Mouse (Mus musculus) stomach, embryonic 15.5 days (tissue): ENCODE data around the gene Rngtt. TPM values are rescaled to one million over a fixed set of nuclear protein-coding genes. Genes with fewer than 3 reads are reported as not detected.

Experiments
- ATAC-seq: fragments of 200-750 bp; cut with Nextera tagmentation; 2 replicates; pipeline ENCODE4 v1.8.0; 2017; ENCODE audit warnings: low read depth, moderate number of reproducible peaks, moderate TSS enrichment; ENCODE audit not compliant: insufficient read depth, low FRiP score
- H3K27ac ChIP-seq: fragments of 300-500 bp; sonication (generic); 2 replicates; pipeline ENCODE4 v1.5.1; 2015; ENCODE audit warnings: mild to moderate bottlenecking, inconsistent platforms
- H3K27me3 ChIP-seq: fragments of 300-500 bp; sonication (generic); replicated peaks from 2 replicates; pipeline ENCODE4 v1.6.1; 2015; ENCODE audit warnings: inconsistent platforms
- H3K36me3 ChIP-seq: fragments of 300-500 bp; sonication (generic); 2 replicates; pipeline ENCODE4 v1.6.1; 2015; ENCODE audit warnings: inconsistent platforms
- H3K4me1 ChIP-seq: fragments of 300-500 bp; sonication (generic); 2 replicates; pipeline ENCODE4 v1.6.1; 2015; ENCODE audit warnings: inconsistent platforms
- H3K4me2 ChIP-seq: fragments of 300-500 bp; sonication (generic); 2 replicates; pipeline ENCODE4 v1.6.1; 2015; ENCODE audit warnings: mild to moderate bottlenecking, inconsistent platforms
- H3K4me3 ChIP-seq: fragments of 300-500 bp; sonication (generic); replicated peaks from 2 replicates; pipeline ENCODE4 v1.5.1; 2015; ENCODE audit warnings: inconsistent platforms
- H3K9ac ChIP-seq: fragments of 300-500 bp; sonication (generic); 2 replicates; pipeline ENCODE4 v1.6.1; 2015; ENCODE audit warnings: inconsistent platforms
- H3K9me3 ChIP-seq: fragments of 300-500 bp; sonication (generic); 2 replicates; pipeline ENCODE4 v1.6.1; 2016; ENCODE audit warnings: inconsistent platforms
- WGBS: fragments of 180-500 bp; shearing (Covaris S2); methylation state at CpG from one replicate; pipeline ENCODE4 v1.1.7; 2015; 5-methylcytosine and 5-hydroxymethylcytosine counted together
- microRNA-seq: library from miRNA; unstranded; fragments of <30 nt; microRNA quantifications from one replicate; pipeline ENCODE4, GENCODE M21; 2016
- polyA plus RNA-seq: library from polyadenylated mRNA; unstranded; fragments of >200 nt; fragmentation: Nextera tagmentation; extraction: Ambion mirVana; gene quantifications from 2 replicates; pipeline ENCODE4 v1.2.1, GENCODE M21; 2015

The Rngtt gene
- polyA plus RNA-seq, 1 experiment from 2014 or later, result 20.8 TPM

GRCm38 (mm10) chr4:33544755-33545576 lies 234.9 kb downstream of the Rngtt start:
- no peaks in the 10 kb centered on the region for H3K36me3 ChIP-seq
- no peaks in the 10 kb centered on the region for H3K9me3 ChIP-seq
- peaks cover 7% of the 10 kb centered on the region for H3K4me1 ChIP-seq
- no peak overlapping the region for H3K27ac ChIP-seq
- H3K4me2 ChIP-seq, result peak overlapping the region; percentile 19; the same call in 1 of the 2 replicates
- ATAC-seq, result no peak
- H3K9ac ChIP-seq, result no peak overlapping the region
- H3K27me3 ChIP-seq, result no peaks in the 10 kb centered on the region
- 58% methylated on average over 13 of the region's 13 CpGs for WGBS
- no peak overlapping the region for H3K4me3 ChIP-seq

GRCm38 (mm10) chr4:33545577-33545879 lies 235.4 kb downstream of the Rngtt start:
- peak overlapping the region; percentile 19; the same call in 1 of the 2 replicates for H3K4me2 ChIP-seq

GRCm38 (mm10) chr4:33546278-33546677 lies 236.2 kb downstream of the Rngtt start:
- no peak for ATAC-seq
- H3K27ac ChIP-seq, result no peak overlapping the region
- H3K27me3 ChIP-seq, result no peaks in the 10 kb centered on the region
- no peak overlapping the region for H3K4me3 ChIP-seq
- no peaks in the 10 kb centered on the region for H3K9me3 ChIP-seq
- no peak overlapping the region for H3K4me2 ChIP-seq
- H3K9ac ChIP-seq, result no peak overlapping the region
- 85% methylated on average over 11 of the region's 11 CpGs for WGBS
- peaks cover 7% of the 10 kb centered on the region for H3K4me1 ChIP-seq
- no peaks in the 10 kb centered on the region for H3K36me3 ChIP-seq

More at GRCm38 (mm10) chr4:33545577-33545879, 235.4 kb downstream of the Rngtt start:
- Histone ChIP-seq H3K9me3 (no peaks in the 10 kb centered on the region), H3K4me3 (no peak overlapping the region), H3K27me3 (no peaks in the 10 kb centered on the region), H3K4me1 (peaks cover 7% of the 10 kb centered on the region), H3K36me3 (no peaks in the 10 kb centered on the region), H3K9ac (no peak overlapping the region), H3K27ac (no peak overlapping the region)
- no peak for ATAC-seq
- WGBS, result 38% methylated on average over 6 of the region's 6 CpGs

GRCm38 (mm10) chr4:33547315-33547929 lies 237.3 kb downstream of the Rngtt start:
- Histone ChIP-seq H3K4me2 (no peak overlapping the region), H3K9me3 (no peaks in the 10 kb centered on the region), H3K9ac (no peak overlapping the region), H3K27me3 (no peaks in the 10 kb centered on the region), H3K36me3 (no peaks in the 10 kb centered on the region), H3K4me3 (no peak overlapping the region), H3K27ac (no peak overlapping the region), H3K4me1 (peaks cover 7% of the 10 kb centered on the region)
- WGBS, result 74% methylated on average over 8 of the region's 8 CpGs
- ATAC-seq, result no peak

- no peaks in the 10 kb centered on the region for H3K27me3 ChIP-seq
- H3K27ac ChIP-seq, result no peak overlapping the region
- no peaks in the 10 kb centered on the region for H3K36me3 ChIP-seq
- no peak overlapping the region for H3K4me2 ChIP-seq
- 55% methylated on average over 5 of the region's 5 CpGs for WGBS
- H3K4me3 ChIP-seq, result no peak overlapping the region
- H3K4me1 ChIP-seq, result peaks cover 7% of the 10 kb centered on the region
- H3K9me3 ChIP-seq, result no peaks in the 10 kb centered on the region
- no peak for ATAC-seq
- H3K9ac ChIP-seq, result no peak overlapping the region
Measured at GRCm38 (mm10) chr4:33549606-33550005, 239.5 kb downstream of the Rngtt start.

Small RNA genes within 50 kb of the gene (microRNA-seq; reads per million reads assigned to microRNA genes)
- not detected for gene Mir8118

Other genes starting within 250 kb of the Rngtt start
- 0.39 and 0.50 TPM in 2 replicates for gene Gabrr2, start 247.3 kb upstream of the Rngtt start, polyA plus RNA-seq
- gene Gabrr1, start 177.8 kb upstream of the Rngtt start, polyA plus RNA-seq, result not detected in 2 replicates
- 1.2 and 1.7 TPM in 2 replicates for gene Pm20d2, start 120.6 kb upstream of the Rngtt start, polyA plus RNA-seq
- 6.8 and 8.3 TPM in 2 replicates for gene Srsf12, start 101.3 kb upstream of the Rngtt start, polyA plus RNA-seq
- 90.7 and 99.1 TPM in 2 replicates for gene Pnrc1, start 20.1 kb upstream of the Rngtt start, polyA plus RNA-seq